Mouse (Mus musculus) midbrain, embryonic 12.5 days (tissue): ENCODE data around the gene Hrk. TPM values are rescaled to one million over a fixed set of nuclear protein-coding genes. Genes with fewer than 3 reads are reported as not detected.

Source experiments
- ATAC-seq: fragments of 200-750 bp; cut with Nextera tagmentation; 2 replicates; pipeline ENCODE4 v1.8.0; 2017; ENCODE audit warnings: low read depth, moderate TSS enrichment, moderate library complexity; ENCODE audit not compliant: low FRiP score
- H3K27ac ChIP-seq: fragments of 300-500 bp; sonication (generic); replicated peaks from 2 replicates; pipeline ENCODE4 v1.5.1; 2016; ENCODE audit warnings: mild to moderate bottlenecking
- H3K27me3 ChIP-seq: fragments of 300-500 bp; sonication (generic); 2 replicates; pipeline ENCODE4 v1.6.1; 2016; ENCODE audit warnings: mild to moderate bottlenecking
- H3K36me3 ChIP-seq: fragments of 300-500 bp; sonication (generic); 2 replicates; pipeline ENCODE4 v1.6.1; 2016
- H3K4me1 ChIP-seq: fragments of 300-500 bp; sonication (generic); 2 replicates; pipeline ENCODE4 v1.6.1; 2016
- H3K4me2 ChIP-seq: fragments of 300-500 bp; sonication (generic); replicated peaks from 2 replicates; pipeline ENCODE4 v1.6.1; 2016; ENCODE audit warnings: mild to moderate bottlenecking, moderate library complexity
- H3K4me3 ChIP-seq: fragments of 300-500 bp; sonication (generic); 2 replicates; pipeline ENCODE4 v1.5.1; 2016; ENCODE audit warnings: mild to moderate bottlenecking
- H3K9ac ChIP-seq: fragments of 300-500 bp; sonication (generic); replicated peaks from 2 replicates; pipeline ENCODE4 v1.6.1; 2016; ENCODE audit warnings: mild to moderate bottlenecking, moderate library complexity
- H3K9me3 ChIP-seq: fragments of 300-500 bp; sonication (generic); 2 replicates; pipeline ENCODE4 v1.6.1; 2016; ENCODE audit warnings: mild to moderate bottlenecking
- WGBS: fragments of 180-500 bp; shearing (Covaris S2); methylation state at CpG from one replicate; pipeline ENCODE4 v1.1.7; 2016; 5-methylcytosine and 5-hydroxymethylcytosine counted together
- polyA plus RNA-seq: library from polyadenylated mRNA; unstranded; fragments of >200 nt; fragmentation: Nextera tagmentation; extraction: Ambion mirVana; gene quantifications from 2 replicates; pipeline ENCODE4 v1.2.1, GENCODE M21; 2016

Gene Hrk
- polyA plus RNA-seq, 1 experiment from 2014 or later = 0.33 TPM

GRCm38 (mm10) chr5:118143211-118144026 is 21.0 kb upstream of the Hrk start:
- WGBS = 83% methylated on average over 12 of the region's 12 CpGs
- Histone ChIP-seq H3K9ac (no peak overlapping the region), H3K4me2 (no peak overlapping the region), H3K36me3 (peaks cover 41% of the 10 kb centered on the region), H3K4me1 (peaks cover 9% of the 10 kb centered on the region; the same call in 1 of the 2 replicates), H3K9me3 (no peaks in the 10 kb centered on the region), H3K27me3 (no peaks in the 10 kb centered on the region), H3K27ac (no peak overlapping the region), H3K4me3 (no peak overlapping the region)
- ATAC-seq = no peak

GRCm38 (mm10) chr5:118144327-118144726 is 20.1 kb upstream of the Hrk start:
- no peaks in the 10 kb centered on the region for H3K9me3 ChIP-seq
- ATAC-seq = no peak
- no peak overlapping the region for H3K4me2 ChIP-seq
- H3K9ac ChIP-seq = no peak overlapping the region
- H3K36me3 ChIP-seq = peaks cover 33% of the 10 kb centered on the region
- no peak overlapping the region for H3K27ac ChIP-seq
- no peak overlapping the region for H3K4me3 ChIP-seq
- H3K4me1 ChIP-seq = peaks cover 9% of the 10 kb centered on the region; the same call in 1 of the 2 replicates
- WGBS = 88% methylated on average over 4 of the region's 4 CpGs
- H3K27me3 ChIP-seq = no peaks in the 10 kb centered on the region

- 85% methylated on average over 6 of the region's 6 CpGs for WGBS
- ATAC-seq = no peak
These were observed 19.7 kb upstream of the Hrk start for GRCm38 (mm10) chr5:118144770-118145169.

GRCm38 (mm10) chr5:118145458-118145857 is 19.0 kb upstream of the Hrk start:
- H3K9me3 ChIP-seq = no peaks in the 10 kb centered on the region
- no peak overlapping the region for H3K4me3 ChIP-seq
- H3K27me3 ChIP-seq = no peaks in the 10 kb centered on the region
- H3K27ac ChIP-seq = no peak overlapping the region
- H3K36me3 ChIP-seq = peaks cover 22% of the 10 kb centered on the region
- peaks cover 9% of the 10 kb centered on the region; the same call in 1 of the 2 replicates for H3K4me1 ChIP-seq
- no peak for ATAC-seq
- WGBS = 99% methylated on average over 3 of the region's 3 CpGs
- H3K9ac ChIP-seq = no peak overlapping the region
- no peak overlapping the region for H3K4me2 ChIP-seq

More at GRCm38 (mm10) chr5:118144770-118145169, 19.7 kb upstream of the Hrk start:
- H3K9ac ChIP-seq = no peak overlapping the region
- H3K4me1 ChIP-seq = peaks cover 9% of the 10 kb centered on the region; the same call in 1 of the 2 replicates
- no peaks in the 10 kb centered on the region for H3K27me3 ChIP-seq
- H3K27ac ChIP-seq = no peak overlapping the region
- no peak overlapping the region for H3K4me3 ChIP-seq
- no peak overlapping the region for H3K4me2 ChIP-seq
- no peaks in the 10 kb centered on the region for H3K9me3 ChIP-seq
- H3K36me3 ChIP-seq = peaks cover 29% of the 10 kb centered on the region

GRCm38 (mm10) chr5:118145999-118146679 is 18.3 kb upstream of the Hrk start:
- Histone ChIP-seq H3K9ac (no peak overlapping the region), H3K4me1 (peaks cover 9% of the 10 kb centered on the region; the same call in 1 of the 2 replicates), H3K27me3 (no peaks in the 10 kb centered on the region), H3K4me2 (no peak overlapping the region), H3K9me3 (no peaks in the 10 kb centered on the region), H3K36me3 (peaks cover 19% of the 10 kb centered on the region), H3K4me3 (no peak overlapping the region), H3K27ac (0 out of 2 replicates have a peak overlapping the region, but pooled peaks have one; percentile 39)
- WGBS = 84% methylated on average over 15 of the region's 15 CpGs
- no peak for ATAC-seq

- H3K27me3 ChIP-seq = no peaks in the 10 kb centered on the region
- no peak overlapping the region; the same call in 1 of the 2 replicates for H3K9ac ChIP-seq
- no peaks in the 10 kb centered on the region for H3K9me3 ChIP-seq
- no peak overlapping the region for H3K27ac ChIP-seq
- ATAC-seq = no peak
- no peak overlapping the region for H3K4me3 ChIP-seq
- 79% methylated on average over 10 of the region's 10 CpGs for WGBS
- H3K36me3 ChIP-seq = peaks cover 18% of the 10 kb centered on the region
- H3K4me1 ChIP-seq = peaks cover 9% of the 10 kb centered on the region; the same call in 1 of the 2 replicates
- H3K4me2 ChIP-seq = no peak overlapping the region
These were observed 17.2 kb upstream of the Hrk start for GRCm38 (mm10) chr5:118147264-118147663.

GRCm38 (mm10) chr5:118149711-118150110 is 14.7 kb upstream of the Hrk start:
- ATAC-seq = no peak
- no peak overlapping the region for H3K4me2 ChIP-seq
- no peaks in the 10 kb centered on the region for H3K9me3 ChIP-seq
- no peak overlapping the region for H3K27ac ChIP-seq
- H3K36me3 ChIP-seq = peaks cover 14% of the 10 kb centered on the region
- no peak overlapping the region for H3K4me3 ChIP-seq
- H3K9ac ChIP-seq = no peak overlapping the region
- WGBS = 82% methylated on average over 3 of the region's 3 CpGs
- peaks cover 23% of the 10 kb centered on the region for H3K4me1 ChIP-seq
- no peaks in the 10 kb centered on the region for H3K27me3 ChIP-seq

- peaks cover 17% of the 10 kb centered on the region for H3K4me1 ChIP-seq
- peak within 1 kb of the TSS; percentile 95 for H3K9ac ChIP-seq
- peak within 1 kb of the TSS; percentile 85 for H3K4me2 ChIP-seq
- H3K36me3 ChIP-seq = peaks cover 14% of the 10 kb centered on the region; the same call in 1 of the 2 replicates
- peak within 1 kb of the TSS; percentile 97 for H3K4me3 ChIP-seq
- no peaks in the 10 kb centered on the region for H3K9me3 ChIP-seq
- peak; percentile 87 for ATAC-seq
- peaks cover 19% of the 10 kb centered on the region for H3K27me3 ChIP-seq
- under 1% methylated on average over 67 of the region's 67 CpGs for WGBS
- peak within 1 kb of the TSS; percentile 63 for H3K27ac ChIP-seq
These were observed 9.4 kb upstream of the Hrk start, which contains the start of gene Fbxw8 for GRCm38 (mm10) chr5:118154839-118155564. TSS of gene Fbxw8 (minus strand) at chr5:118155464.

- H3K4me2 ChIP-seq = peak overlapping the region; percentile 85
- peaks cover 23% of the 10 kb centered on the region for H3K27me3 ChIP-seq
- H3K36me3 ChIP-seq = peaks cover 14% of the 10 kb centered on the region; the same call in 1 of the 2 replicates
- peak; percentile 38; the same call in 1 of the 2 replicates for ATAC-seq
- no peaks in the 10 kb centered on the region for H3K9me3 ChIP-seq
- H3K4me3 ChIP-seq = peak overlapping the region; percentile 97
- peaks cover 17% of the 10 kb centered on the region for H3K4me1 ChIP-seq
- H3K27ac ChIP-seq = no peak overlapping the region
- 24% methylated on average over 9 of the region's 9 CpGs for whole genome bisulfite sequencing
- H3K9ac ChIP-seq = peak overlapping the region; percentile 95
These were observed 8.9 kb upstream of the Hrk start for GRCm38 (mm10) chr5:118155565-118155947.

- no peaks in the 10 kb centered on the region for H3K9me3 ChIP-seq
- no peak overlapping the region for H3K4me2 ChIP-seq
- peaks cover 37% of the 10 kb centered on the region for H3K27me3 ChIP-seq
- H3K9ac ChIP-seq = no peak overlapping the region
- no peak overlapping the region for H3K27ac ChIP-seq
- no peak overlapping the region for H3K4me3 ChIP-seq
- H3K4me1 ChIP-seq = peaks cover 17% of the 10 kb centered on the region
- 0 out of 2 replicates have a peak, but pooled peaks cover 4% of the 10 kb centered on the region for H3K36me3 ChIP-seq
- 61% methylated on average over 4 of the region's 4 CpGs for WGBS
- ATAC-seq = no peak
These were observed 7.5 kb upstream of the Hrk start for GRCm38 (mm10) chr5:118156976-118157375.

GRCm38 (mm10) chr5:118160691-118161090 is 3.8 kb upstream of the Hrk start:
- Histone ChIP-seq H3K4me1 (0 out of 2 replicates have a peak, but pooled peaks cover under 1% of the 10 kb centered on the region), H3K4me3 (no peak overlapping the region), H3K27me3 (peaks cover 63% of the 10 kb centered on the region), H3K36me3 (no peaks in the 10 kb centered on the region), H3K9me3 (no peaks in the 10 kb centered on the region), H3K27ac (no peak overlapping the region), H3K4me2 (no peak overlapping the region), H3K9ac (no peak overlapping the region)
- WGBS = 41% methylated on average over 4 of the region's 4 CpGs
- no peak for ATAC-seq
